Mouse (Mus musculus): ENCODE measurements around the gene Rho. TPM values are rescaled to one million over a fixed set of nuclear protein-coding genes. Genes with fewer than 3 reads are reported as not detected.

Gene Rho
- polyA plus RNA-seq, 1 experiment: 0.66 TPM

- WGBS: 87% methylated on average over 10 of the region's 10 CpGs
- H3K27ac ChIP-seq (ENCODE audit: insufficient read depth, low read depth, low read length): no peak overlapping the region
- no peak for TF ChIP-seq POLR2A (IDR thresholded peaks at IDR 0.05; ENCODE audit: low read depth, low read length)
- no peak for TF ChIP-seq CTCF (conservative IDR thresholded peaks at IDR 0.05; ENCODE audit: insufficient read depth, insufficient read length, low read depth, low read length)
- no peaks in the 10 kb centered on the region for H3K27me3 ChIP-seq (replicated peaks; ENCODE audit: control insufficient read depth, insufficient read depth, low read length)
- H3K4me1 ChIP-seq (ENCODE audit: control insufficient read depth, insufficient read depth, low read length): no peaks in the 10 kb centered on the region
- no peaks in the 10 kb centered on the region for H3K36me3 ChIP-seq (ENCODE audit: control insufficient read depth, insufficient read depth, low read length)
- no peak overlapping the region for H3K4me3 ChIP-seq (ENCODE audit: insufficient read depth, low read depth, low read length)
- DNase-seq: no peak
Observed at GRCm38 (mm10) chr6:115913482-115913881, 18.1 kb upstream of the Rho start.

DNA sequence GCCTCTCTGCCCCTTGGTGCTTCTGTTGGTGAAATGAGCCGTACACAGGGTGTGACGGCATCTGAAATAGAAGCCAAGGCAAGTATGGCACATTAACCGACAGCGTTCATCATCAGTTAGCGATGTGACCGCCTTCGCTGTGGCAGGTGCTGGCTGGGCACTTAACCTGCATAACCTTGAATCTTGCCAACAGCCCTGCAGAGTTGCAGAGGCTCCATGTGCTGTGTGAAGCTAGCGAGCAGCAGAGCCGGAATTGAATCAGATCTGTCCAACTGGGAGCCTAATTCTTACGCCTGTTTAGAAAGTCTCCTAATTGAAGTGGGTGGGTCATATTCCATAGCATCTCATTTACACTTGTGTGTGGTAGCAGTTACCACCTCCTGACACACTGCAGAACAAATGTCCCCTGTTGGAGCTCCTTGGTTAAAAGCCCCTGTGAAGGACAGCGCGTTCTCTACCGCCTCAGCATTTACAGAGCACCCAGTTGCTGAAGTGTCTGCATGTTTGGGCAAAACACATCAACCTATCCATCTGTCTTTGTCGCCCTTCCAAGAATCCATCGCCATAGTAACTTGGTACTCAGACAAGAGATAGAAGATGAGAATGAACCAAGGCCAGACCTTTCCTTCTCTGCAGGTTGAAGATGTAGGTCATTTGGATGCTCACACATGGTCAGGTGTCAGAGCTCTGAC lies 16.9 kb upstream of the Rho start:
- H3K36me3 ChIP-seq (ENCODE audit: control insufficient read depth, insufficient read depth, low read length): no peaks in the 10 kb centered on the region
- no peak for TF ChIP-seq CTCF (conservative IDR thresholded peaks at IDR 0.05; ENCODE audit: insufficient read depth, insufficient read length, low read depth, low read length)
- TF ChIP-seq POLR2A (IDR thresholded peaks at IDR 0.05; ENCODE audit: low read depth, low read length): no peak
- WGBS: 84% methylated on average over 15 of the region's 15 CpGs
- no peak overlapping the region for H3K27ac ChIP-seq (ENCODE audit: insufficient read depth, low read depth, low read length)
- DNase-seq: no peak
- no peaks in the 10 kb centered on the region for H3K4me1 ChIP-seq (ENCODE audit: control insufficient read depth, insufficient read depth, low read length)
- H3K4me3 ChIP-seq (ENCODE audit: insufficient read depth, low read depth, low read length): no peak overlapping the region
- no peaks in the 10 kb centered on the region for H3K27me3 ChIP-seq (replicated peaks; ENCODE audit: control insufficient read depth, insufficient read depth, low read length)

DNA sequence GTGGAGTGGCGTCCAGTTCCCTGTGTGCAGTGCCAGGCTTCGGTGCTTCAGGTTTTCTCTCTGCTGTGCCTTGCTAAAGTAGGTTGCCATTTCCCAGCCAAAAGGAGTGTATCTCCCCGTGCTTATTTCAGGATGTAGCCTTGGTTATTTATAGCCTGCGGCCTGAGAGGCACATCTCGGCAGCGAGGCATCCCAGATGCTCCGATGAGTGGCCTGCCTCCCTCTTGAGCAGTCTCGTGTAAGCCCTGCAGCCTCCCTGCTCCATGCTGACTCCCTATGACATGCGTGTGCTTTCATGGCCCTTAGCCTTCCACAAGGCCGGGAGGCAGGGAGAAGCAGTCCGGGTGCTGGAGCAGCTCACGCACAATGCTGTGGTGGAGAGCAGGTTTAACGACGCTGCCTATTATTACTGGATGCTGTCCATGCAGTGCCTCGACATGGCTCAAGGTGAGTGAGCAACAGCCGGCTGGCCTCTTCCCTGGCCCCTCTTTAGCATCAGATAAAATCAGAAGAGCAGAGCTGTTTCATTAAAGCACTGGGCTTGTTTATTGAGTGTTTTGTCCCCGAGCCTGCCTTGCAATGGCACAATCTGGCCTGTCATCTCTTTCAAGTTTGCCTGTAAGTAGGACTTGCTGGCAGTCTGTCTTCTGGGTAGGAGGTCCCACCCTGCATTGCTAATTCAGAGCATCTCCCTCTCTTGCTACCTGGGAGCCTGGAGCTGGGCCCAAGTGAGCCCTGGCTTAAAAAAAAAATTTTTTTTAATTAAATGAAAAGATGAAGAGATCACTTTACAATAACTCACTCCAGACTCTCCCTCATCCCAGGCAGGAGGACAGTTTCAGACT lies 15.7 kb upstream of the Rho start:
- no peaks in the 10 kb centered on the region for H3K27me3 ChIP-seq (replicated peaks; ENCODE audit: control insufficient read depth, insufficient read depth, low read length)
- no peaks in the 10 kb centered on the region for H3K4me1 ChIP-seq (ENCODE audit: control insufficient read depth, insufficient read depth, low read length)
- 57% methylated on average over 17 of the region's 17 CpGs for WGBS
- no peaks in the 10 kb centered on the region for H3K36me3 ChIP-seq (ENCODE audit: control insufficient read depth, insufficient read depth, low read length)
- TF ChIP-seq CTCF (conservative IDR thresholded peaks at IDR 0.05; ENCODE audit: insufficient read depth, insufficient read length, low read depth, low read length) (no peak), POLR2A (IDR thresholded peaks at IDR 0.05; ENCODE audit: low read depth, low read length) (no peak)
- no peak overlapping the region for H3K27ac ChIP-seq (ENCODE audit: insufficient read depth, low read depth, low read length)
- DNase-seq: no peak
- no peak overlapping the region for H3K4me3 ChIP-seq (ENCODE audit: insufficient read depth, low read depth, low read length)

DNA sequence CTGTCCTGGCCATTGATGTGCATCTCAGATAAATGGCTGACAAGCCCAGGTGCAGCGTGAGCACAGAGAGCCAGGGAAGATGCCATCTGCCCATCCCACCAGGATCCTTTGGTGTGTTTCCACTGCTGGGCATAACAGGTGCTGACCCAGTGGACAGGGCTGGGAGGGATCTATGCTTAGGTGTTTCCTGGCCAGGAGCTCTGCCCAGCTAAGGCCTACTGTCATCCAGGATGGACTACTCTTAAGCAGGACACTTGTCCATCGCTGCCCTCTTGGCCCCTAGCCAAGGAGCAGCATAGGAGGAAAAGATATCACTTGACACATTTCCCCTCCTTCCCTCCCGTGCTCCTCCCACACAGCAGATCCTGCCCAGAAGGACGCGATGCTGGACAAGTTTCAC lies 14.9 kb upstream of the Rho start:
- H3K4me1 ChIP-seq (ENCODE audit: control insufficient read depth, insufficient read depth, low read length): no peaks in the 10 kb centered on the region
- no peak for DNase-seq
- 62% methylated on average over 5 of the region's 5 CpGs for WGBS
- TF ChIP-seq CTCF (conservative IDR thresholded peaks at IDR 0.05; ENCODE audit: insufficient read depth, insufficient read length, low read depth, low read length) (no peak), POLR2A (IDR thresholded peaks at IDR 0.05; ENCODE audit: low read depth, low read length) (no peak)
- no peaks in the 10 kb centered on the region for H3K36me3 ChIP-seq (ENCODE audit: control insufficient read depth, insufficient read depth, low read length)
- no peaks in the 10 kb centered on the region for H3K27me3 ChIP-seq (replicated peaks; ENCODE audit: control insufficient read depth, insufficient read depth, low read length)
- H3K4me3 ChIP-seq (ENCODE audit: insufficient read depth, low read depth, low read length): no peak overlapping the region
- H3K27ac ChIP-seq (ENCODE audit: insufficient read depth, low read depth, low read length): no peak overlapping the region

- no peaks in the 10 kb centered on the region for H3K27me3 ChIP-seq (replicated peaks; ENCODE audit: control insufficient read depth, insufficient read depth, low read length)
- no peaks in the 10 kb centered on the region for H3K36me3 ChIP-seq (ENCODE audit: control insufficient read depth, insufficient read depth, low read length)
- H3K27ac ChIP-seq (ENCODE audit: insufficient read depth, low read depth, low read length): no peak overlapping the region
- 100% methylated on average over 1 of the region's 1 CpGs for WGBS
- TF ChIP-seq CTCF (conservative IDR thresholded peaks at IDR 0.05; ENCODE audit: insufficient read depth, insufficient read length, low read depth, low read length): no peak
- no peak for TF ChIP-seq POLR2A (IDR thresholded peaks at IDR 0.05; ENCODE audit: low read depth, low read length)
- no peak for DNase-seq
- H3K4me3 ChIP-seq (ENCODE audit: insufficient read depth, low read depth, low read length): no peak overlapping the region
- no peaks in the 10 kb centered on the region for H3K4me1 ChIP-seq (ENCODE audit: control insufficient read depth, insufficient read depth, low read length)
Observed at GRCm38 (mm10) chr6:115918615-115919014, 12.9 kb upstream of the Rho start.

DNA sequence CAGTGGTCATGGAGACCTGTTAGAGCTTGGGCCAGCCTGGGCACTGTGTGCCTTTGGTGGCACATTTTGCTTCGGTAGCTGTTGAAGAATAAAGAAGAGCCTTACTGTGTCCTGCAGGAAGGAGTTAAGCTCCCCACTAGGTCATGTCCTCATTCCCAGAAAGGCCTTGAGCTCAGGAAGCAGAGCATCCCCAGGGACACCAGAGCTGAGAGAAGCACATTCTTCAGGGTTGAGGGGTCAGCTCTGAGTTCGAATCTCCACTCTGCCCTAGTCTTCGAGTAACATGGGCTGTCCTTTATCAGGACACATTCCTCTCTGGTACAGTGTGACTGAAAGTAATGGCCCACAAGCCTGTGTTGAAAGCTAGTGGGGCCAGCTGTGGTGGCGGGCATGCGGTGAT lies 11.7 kb upstream of the Rho start:
- Histone ChIP-seq H3K27ac (ENCODE audit: insufficient read depth, low read depth, low read length) (no peak overlapping the region), H3K4me3 (ENCODE audit: insufficient read depth, low read depth, low read length) (no peak overlapping the region), H3K36me3 (ENCODE audit: control insufficient read depth, insufficient read depth, low read length) (no peaks in the 10 kb centered on the region), H3K27me3 (replicated peaks; ENCODE audit: control insufficient read depth, insufficient read depth, low read length) (no peaks in the 10 kb centered on the region), H3K4me1 (ENCODE audit: control insufficient read depth, insufficient read depth, low read length) (no peaks in the 10 kb centered on the region)
- 77% methylated on average over 5 of the region's 5 CpGs for WGBS
- TF ChIP-seq POLR2A (IDR thresholded peaks at IDR 0.05; ENCODE audit: low read depth, low read length): no peak
- no peak for TF ChIP-seq CTCF (conservative IDR thresholded peaks at IDR 0.05; ENCODE audit: insufficient read depth, insufficient read length, low read depth, low read length)
- peak; percentile 52 for DNase-seq

DNA sequence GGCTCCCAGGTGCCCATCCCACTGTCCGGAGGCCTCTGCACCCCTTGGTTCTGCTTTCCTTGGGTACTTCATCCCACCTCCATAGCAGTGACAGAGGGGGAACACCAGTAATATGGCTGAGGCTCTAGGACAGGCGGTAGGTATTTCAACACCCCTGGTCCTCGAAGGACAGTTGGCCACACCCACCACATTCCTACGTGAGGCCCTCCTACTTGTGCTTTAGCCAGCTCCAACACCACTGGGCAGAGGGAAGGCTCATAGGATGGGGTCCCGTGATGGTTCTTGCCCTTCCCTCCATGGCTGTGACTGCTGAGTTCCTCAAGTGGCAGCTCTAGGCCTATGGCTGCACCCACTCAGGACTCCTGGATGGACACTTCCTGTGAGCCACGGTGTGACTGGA lies 6.7 kb upstream of the Rho start:
- DNase-seq: no peak
- Histone ChIP-seq H3K4me3 (ENCODE audit: insufficient read depth, low read depth, low read length) (no peak overlapping the region), H3K27me3 (replicated peaks; ENCODE audit: control insufficient read depth, insufficient read depth, low read length) (no peaks in the 10 kb centered on the region), H3K27ac (ENCODE audit: insufficient read depth, low read depth, low read length) (no peak overlapping the region), H3K4me1 (ENCODE audit: control insufficient read depth, insufficient read depth, low read length) (no peaks in the 10 kb centered on the region), H3K36me3 (ENCODE audit: control insufficient read depth, insufficient read depth, low read length) (no peaks in the 10 kb centered on the region)
- WGBS: 47% methylated on average over 6 of the region's 6 CpGs
- TF ChIP-seq POLR2A (IDR thresholded peaks at IDR 0.05; ENCODE audit: low read depth, low read length) (no peak), CTCF (conservative IDR thresholded peaks at IDR 0.05; ENCODE audit: insufficient read depth, insufficient read length, low read depth, low read length) (no peak)
